Mouse (Mus musculus): ENCODE data around the gene Zfp65. TPM values are rescaled to one million over a fixed set of nuclear protein-coding genes. Genes with fewer than 3 reads are reported as not detected.
"Not testable (repeated sequence)": the region's sequence is repeated elsewhere in the genome, so short reads cannot be mapped to it uniquely, and the experiment has no call there.

Gene Zfp65
- polyA plus RNA-seq, 1 experiment = 1.4 TPM

- WGBS = 95% methylated on average over 3 of the region's 3 CpGs
- no peaks in the 10 kb centered on the region for H3K4me1 ChIP-seq (replicated peaks; ENCODE audit: control insufficient read depth, insufficient read depth, low read length)
- no peaks in the 10 kb centered on the region for H3K27me3 ChIP-seq (ENCODE audit: control insufficient read depth, insufficient read depth, low read length)
- no peaks in the 10 kb centered on the region for H3K36me3 ChIP-seq (ENCODE audit: control insufficient read depth, insufficient read depth, low read length)
- no peak overlapping the region for H3K4me3 ChIP-seq (ENCODE audit: control insufficient read depth, insufficient read depth, low read length)
- no peak for TF ChIP-seq POLR2A (IDR thresholded peaks at IDR 0.05; ENCODE audit: control insufficient read depth, extremely low read depth, insufficient read depth, low read length, poor library complexity)
- no peak for TF ChIP-seq CTCF (IDR thresholded peaks at IDR 0.05; ENCODE audit: borderline replicate concordance, control insufficient read depth, extremely low read depth, insufficient read depth, low read length, poor library complexity)
- no peak overlapping the region for H3K27ac ChIP-seq (ENCODE audit: control insufficient read depth, insufficient read depth, low read length)
- DNase-seq = no peak
Observed at GRCm38 (mm10) chr13:67742941-67743340, 14.0 kb upstream of the Zfp65 start.

GRCm38 (mm10) chr13:67734391-67734790 is 5.4 kb upstream of the Zfp65 start:
- not testable (repeated sequence) for DNase-seq
- 96% methylated on average over 9 of the region's 9 CpGs for WGBS

GRCm38 (mm10) chr13:67729441-67729840 is 468 bp upstream of the Zfp65 start:
- not testable (repeated sequence) for H3K27me3 ChIP-seq (ENCODE audit: control insufficient read depth, insufficient read depth, low read length); H3K36me3 ChIP-seq (ENCODE audit: control insufficient read depth, insufficient read depth, low read length); H3K4me3 ChIP-seq (ENCODE audit: control insufficient read depth, insufficient read depth, low read length); H3K4me1 ChIP-seq (replicated peaks; ENCODE audit: control insufficient read depth, insufficient read depth, low read length); H3K27ac ChIP-seq (ENCODE audit: control insufficient read depth, insufficient read depth, low read length)
- 18% methylated on average over 4 of the region's 4 CpGs for whole genome bisulfite sequencing
- DNase-seq = peak; percentile 27

More at GRCm38 (mm10) chr13:67734391-67734790, 5.4 kb upstream of the Zfp65 start:
- H3K36me3 ChIP-seq (ENCODE audit: control insufficient read depth, insufficient read depth, low read length); H3K4me1 ChIP-seq (replicated peaks; ENCODE audit: control insufficient read depth, insufficient read depth, low read length); H3K27me3 ChIP-seq (ENCODE audit: control insufficient read depth, insufficient read depth, low read length); H3K4me3 ChIP-seq (ENCODE audit: control insufficient read depth, insufficient read depth, low read length); H3K27ac ChIP-seq (ENCODE audit: control insufficient read depth, insufficient read depth, low read length): not testable (repeated sequence)

- Histone ChIP-seq H3K4me3 (ENCODE audit: control insufficient read depth, insufficient read depth, low read length) (no peak overlapping the region), H3K27me3 (ENCODE audit: control insufficient read depth, insufficient read depth, low read length) (no peaks in the 10 kb centered on the region), H3K27ac (ENCODE audit: control insufficient read depth, insufficient read depth, low read length) (no peak overlapping the region), H3K4me1 (replicated peaks; ENCODE audit: control insufficient read depth, insufficient read depth, low read length) (peaks cover 4% of the 10 kb centered on the region), H3K36me3 (ENCODE audit: control insufficient read depth, insufficient read depth, low read length) (no peaks in the 10 kb centered on the region)
- WGBS = 77% methylated on average over 1 of the region's 1 CpGs
- no peak for DNase-seq
- no peak for TF ChIP-seq POLR2A (IDR thresholded peaks at IDR 0.05; ENCODE audit: control insufficient read depth, extremely low read depth, insufficient read depth, low read length, poor library complexity)
- TF ChIP-seq CTCF (IDR thresholded peaks at IDR 0.05; ENCODE audit: borderline replicate concordance, control insufficient read depth, extremely low read depth, insufficient read depth, low read length, poor library complexity) = no peak
Observed at GRCm38 (mm10) chr13:67728106-67728505, 867 bp downstream of the Zfp65 start.

GRCm38 (mm10) chr13:67725331-67725730 is 3.6 kb downstream of the Zfp65 start:
- not testable (repeated sequence) for H3K4me1 ChIP-seq (replicated peaks; ENCODE audit: control insufficient read depth, insufficient read depth, low read length); H3K27ac ChIP-seq (ENCODE audit: control insufficient read depth, insufficient read depth, low read length); H3K4me3 ChIP-seq (ENCODE audit: control insufficient read depth, insufficient read depth, low read length); H3K27me3 ChIP-seq (ENCODE audit: control insufficient read depth, insufficient read depth, low read length); DNase-seq; H3K36me3 ChIP-seq (ENCODE audit: control insufficient read depth, insufficient read depth, low read length)
- WGBS = 98% methylated on average over 2 of the region's 2 CpGs

- Histone ChIP-seq H3K27me3 (ENCODE audit: control insufficient read depth, insufficient read depth, low read length) (no peaks in the 10 kb centered on the region), H3K36me3 (ENCODE audit: control insufficient read depth, insufficient read depth, low read length) (no peaks in the 10 kb centered on the region), H3K4me3 (ENCODE audit: control insufficient read depth, insufficient read depth, low read length) (peak overlapping the region; percentile 100), H3K27ac (ENCODE audit: control insufficient read depth, insufficient read depth, low read length) (peak overlapping the region; percentile 50; the same call in 1 of the 2 replicates), H3K4me1 (replicated peaks; ENCODE audit: control insufficient read depth, insufficient read depth, low read length) (peaks cover 4% of the 10 kb centered on the region)
- WGBS = 1% methylated on average over 17 of the region's 17 CpGs
- TF ChIP-seq CTCF (IDR thresholded peaks at IDR 0.05; ENCODE audit: borderline replicate concordance, control insufficient read depth, extremely low read depth, insufficient read depth, low read length, poor library complexity) (no peak), POLR2A (IDR thresholded peaks at IDR 0.05; ENCODE audit: control insufficient read depth, extremely low read depth, insufficient read depth, low read length, poor library complexity) (no peak)
- DNase-seq = peak; percentile 88
Observed at GRCm38 (mm10) chr13:67723848-67724479, 5.0 kb downstream of the Zfp65 start.

GRCm38 (mm10) chr13:67686971-67687370 is 42.0 kb downstream of the Zfp65 start, which contains the start of gene Zfp738:
Gene Zfp738 (minus strand): TSS chr13:67687071.
- WGBS = 90% methylated on average over 4 of the region's 4 CpGs
- Histone ChIP-seq H3K27ac (ENCODE audit: control insufficient read depth, insufficient read depth, low read length) (no peak within 1 kb of the TSS), H3K27me3 (ENCODE audit: control insufficient read depth, insufficient read depth, low read length) (no peaks in the 10 kb centered on the region), H3K4me3 (ENCODE audit: control insufficient read depth, insufficient read depth, low read length) (no peak within 1 kb of the TSS), H3K36me3 (ENCODE audit: control insufficient read depth, insufficient read depth, low read length) (no peaks in the 10 kb centered on the region), H3K4me1 (replicated peaks; ENCODE audit: control insufficient read depth, insufficient read depth, low read length) (no peaks in the 10 kb centered on the region)
- DNase-seq = no peak
- TF ChIP-seq POLR2A (IDR thresholded peaks at IDR 0.05; ENCODE audit: control insufficient read depth, extremely low read depth, insufficient read depth, low read length, poor library complexity) = no peak
- TF ChIP-seq CTCF (IDR thresholded peaks at IDR 0.05; ENCODE audit: borderline replicate concordance, control insufficient read depth, extremely low read depth, insufficient read depth, low read length, poor library complexity) = no peak

GRCm38 (mm10) chr13:67683841-67684240 is 45.1 kb downstream of the Zfp65 start:
- not testable (repeated sequence) for H3K27me3 ChIP-seq (ENCODE audit: control insufficient read depth, insufficient read depth, low read length); H3K27ac ChIP-seq (ENCODE audit: control insufficient read depth, insufficient read depth, low read length); DNase-seq; H3K36me3 ChIP-seq (ENCODE audit: control insufficient read depth, insufficient read depth, low read length); H3K4me3 ChIP-seq (ENCODE audit: control insufficient read depth, insufficient read depth, low read length); H3K4me1 ChIP-seq (replicated peaks; ENCODE audit: control insufficient read depth, insufficient read depth, low read length)
- WGBS = 58% methylated on average over 2 of the region's 2 CpGs
